Mouse (Mus musculus) forebrain, embryonic 16.5 days (tissue): Measurements from ENCODE around the gene Nlgn2. TPM values are rescaled to one million over a fixed set of nuclear protein-coding genes. Genes with fewer than 3 reads are reported as not detected.

Source experiments
- ATAC-seq: fragments of 200-750 bp; cut with Nextera tagmentation; 2 replicates; pipeline ENCODE4 v1.8.0; 2017; ENCODE audit warnings: mild to moderate bottlenecking, moderate library complexity
- H3K27ac ChIP-seq: fragments of 300-500 bp; sonication (generic); 2 replicates; pipeline ENCODE4 v1.5.1; 2014; ENCODE audit warnings: low read length, control low read depth
- H3K27me3 ChIP-seq: fragments of 300-500 bp; sonication (generic); replicated peaks from 2 replicates; pipeline ENCODE4 v1.6.1; 2014; ENCODE audit warnings: low read length; ENCODE audit not compliant: control insufficient read depth, insufficient read depth
- H3K36me3 ChIP-seq: fragments of 300-500 bp; sonication (generic); 2 replicates; pipeline ENCODE4 v1.6.1; 2014; ENCODE audit not compliant: control insufficient read depth, insufficient read depth
- H3K4me1 ChIP-seq: fragments of 300-500 bp; sonication (generic); replicated peaks from 2 replicates; pipeline ENCODE4 v1.6.1; 2014; ENCODE audit warnings: low read length; ENCODE audit not compliant: control insufficient read depth, insufficient read depth
- H3K4me2 ChIP-seq: fragments of 300-500 bp; sonication (generic); 2 replicates; pipeline ENCODE4 v1.6.1; 2014; ENCODE audit warnings: mild to moderate bottlenecking, low read length, control low read depth
- H3K4me3 ChIP-seq: fragments of 300-500 bp; sonication (generic); replicated peaks from 2 replicates; pipeline ENCODE4 v1.5.1; 2014; ENCODE audit warnings: mild to moderate bottlenecking, low read length, control low read depth
- H3K9ac ChIP-seq: fragments of 300-500 bp; sonication (generic); replicated peaks from 2 replicates; pipeline ENCODE4 v1.6.1; 2014; ENCODE audit warnings: low read depth, low read length, control low read depth
- H3K9me3 ChIP-seq: fragments of 300-500 bp; sonication (generic); 2 replicates; pipeline ENCODE4 v1.6.1; 2016; ENCODE audit warnings: low read length; ENCODE audit not compliant: control insufficient read depth
- WGBS: fragments of 180-500 bp; shearing (Covaris S2); extraction: QIAGEN DNeasy Blood & Tissue Kit; methylation state at CpG from one replicate; pipeline ENCODE4 v1.1.7; 2014; 5-methylcytosine and 5-hydroxymethylcytosine counted together
- polyA plus RNA-seq: library from polyadenylated mRNA; unstranded; fragments of >200 nt; fragmentation: Nextera tagmentation; extraction: Ambion mirVana; gene quantifications from 2 replicates; pipeline ENCODE4 v1.2.1, GENCODE M21; 2015

Nlgn2 gene
- polyA plus RNA-seq, 1 experiment from 2014 or later = 22.8 TPM

GRCm38 (mm10) chr11:69818365-69818764 lies 19.2 kb downstream of the Nlgn2 start, which contains the start of gene Spem2:
Gene Spem2 (minus strand): TSS chr11:69818465.
- no peaks in the 10 kb centered on the region for H3K36me3 ChIP-seq
- ATAC-seq = no peak

GRCm38 (mm10) chr11:69816520-69816919 lies 21.1 kb downstream of the Nlgn2 start:
- Histone ChIP-seq H3K4me1 (no peaks in the 10 kb centered on the region), H3K36me3 (no peaks in the 10 kb centered on the region), H3K4me2 (no peak overlapping the region), H3K27ac (no peak overlapping the region), H3K4me3 (no peak overlapping the region), H3K9ac (no peak overlapping the region), H3K9me3 (no peaks in the 10 kb centered on the region), H3K27me3 (no peaks in the 10 kb centered on the region)
- ATAC-seq = no peak
- 92% methylated on average over 12 of the region's 12 CpGs for WGBS

More at GRCm38 (mm10) chr11:69818365-69818764, 19.2 kb downstream of the Nlgn2 start, which contains the start of gene Spem2:
- H3K4me2 ChIP-seq = no peak within 1 kb of the TSS
- WGBS = 88% methylated on average over 2 of the region's 2 CpGs
- H3K4me1 ChIP-seq = no peaks in the 10 kb centered on the region
- no peak within 1 kb of the TSS for H3K27ac ChIP-seq
- no peak within 1 kb of the TSS for H3K4me3 ChIP-seq
- no peaks in the 10 kb centered on the region for H3K9me3 ChIP-seq
- no peak within 1 kb of the TSS for H3K9ac ChIP-seq
- H3K27me3 ChIP-seq = no peaks in the 10 kb centered on the region

- no peaks in the 10 kb centered on the region for H3K27me3 ChIP-seq
- no peak within 1 kb of the TSS for H3K4me2 ChIP-seq
- WGBS = 66% methylated on average over 10 of the region's 10 CpGs
- no peak within 1 kb of the TSS for H3K4me3 ChIP-seq
- H3K36me3 ChIP-seq = no peaks in the 10 kb centered on the region
- H3K9me3 ChIP-seq = no peaks in the 10 kb centered on the region
- no peak within 1 kb of the TSS for H3K27ac ChIP-seq
- no peaks in the 10 kb centered on the region for H3K4me1 ChIP-seq
- ATAC-seq = no peak
- no peak within 1 kb of the TSS for H3K9ac ChIP-seq
Observed at GRCm38 (mm10) chr11:69815155-69815554, 22.4 kb downstream of the Nlgn2 start, which contains the start of gene Gm39566. Gene Gm39566 (minus strand): TSS chr11:69815298.

GRCm38 (mm10) chr11:69810280-69810679 lies 27.3 kb downstream of the Nlgn2 start:
- Histone ChIP-seq H3K4me3 (no peak overlapping the region), H3K4me1 (no peaks in the 10 kb centered on the region), H3K27ac (no peak overlapping the region), H3K9ac (no peak overlapping the region), H3K9me3 (no peaks in the 10 kb centered on the region), H3K27me3 (peaks cover 6% of the 10 kb centered on the region), H3K36me3 (no peaks in the 10 kb centered on the region), H3K4me2 (no peak overlapping the region)
- no peak for ATAC-seq

- no peak overlapping the region for H3K27ac ChIP-seq
- H3K9ac ChIP-seq = no peak overlapping the region
- peaks cover 19% of the 10 kb centered on the region for H3K27me3 ChIP-seq
- H3K4me2 ChIP-seq = no peak overlapping the region
- peaks cover 24% of the 10 kb centered on the region for H3K4me1 ChIP-seq
- no peak overlapping the region for H3K4me3 ChIP-seq
- 85% methylated on average over 2 of the region's 2 CpGs for WGBS
- ATAC-seq = no peak
- no peaks in the 10 kb centered on the region for H3K36me3 ChIP-seq
- no peaks in the 10 kb centered on the region for H3K9me3 ChIP-seq
Observed at GRCm38 (mm10) chr11:69807641-69808040, 29.9 kb downstream of the Nlgn2 start.

- Histone ChIP-seq H3K27ac (no peak overlapping the region), H3K9ac (no peak overlapping the region), H3K4me3 (no peak overlapping the region), H3K4me1 (peaks cover 36% of the 10 kb centered on the region), H3K36me3 (no peaks in the 10 kb centered on the region), H3K27me3 (peaks cover 19% of the 10 kb centered on the region), H3K4me2 (no peak overlapping the region), H3K9me3 (no peaks in the 10 kb centered on the region)
- no peak for ATAC-seq
- 81% methylated on average over 4 of the region's 4 CpGs for WGBS
Observed at GRCm38 (mm10) chr11:69806378-69806777, 31.2 kb downstream of the Nlgn2 start.

- H3K36me3 ChIP-seq = no peaks in the 10 kb centered on the region
- no peak within 1 kb of the TSS for H3K9ac ChIP-seq
- H3K27ac ChIP-seq = no peak within 1 kb of the TSS
- H3K4me3 ChIP-seq = no peak within 1 kb of the TSS
- H3K9me3 ChIP-seq = no peaks in the 10 kb centered on the region
- no peak for ATAC-seq
- peaks cover 19% of the 10 kb centered on the region for H3K27me3 ChIP-seq
- H3K4me1 ChIP-seq = peaks cover 39% of the 10 kb centered on the region
- H3K4me2 ChIP-seq = peak within 1 kb of the TSS; percentile 83
- WGBS = 7% methylated on average over 29 of the region's 29 CpGs
Observed at GRCm38 (mm10) chr11:69804972-69805909, 32.3 kb downstream of the Nlgn2 start, which contains the start of gene Tmem102. Gene Tmem102 (minus strand): TSS chr11:69805624.

GRCm38 (mm10) chr11:69804652-69804940 lies 33.0 kb downstream of the Nlgn2 start:
- H3K27me3 ChIP-seq = peaks cover 19% of the 10 kb centered on the region
- peaks cover 42% of the 10 kb centered on the region for H3K4me1 ChIP-seq
- H3K4me2 ChIP-seq = peak overlapping the region; percentile 83
- H3K9ac ChIP-seq = no peak overlapping the region
- no peak overlapping the region for H3K27ac ChIP-seq
- H3K4me3 ChIP-seq = no peak overlapping the region
- no peaks in the 10 kb centered on the region for H3K36me3 ChIP-seq
- no peak for ATAC-seq
- H3K9me3 ChIP-seq = no peaks in the 10 kb centered on the region
- WGBS = 7% methylated on average over 12 of the region's 12 CpGs

- Histone ChIP-seq H3K36me3 (no peaks in the 10 kb centered on the region), H3K4me1 (peaks cover 48% of the 10 kb centered on the region), H3K9me3 (no peaks in the 10 kb centered on the region), H3K27ac (no peak overlapping the region), H3K27me3 (peaks cover 19% of the 10 kb centered on the region), H3K9ac (peak overlapping the region; percentile 74), H3K4me3 (peak overlapping the region; percentile 76), H3K4me2 (peak overlapping the region; percentile 83)
- ATAC-seq = peak; percentile 37
- 1% methylated on average over 60 of the region's 60 CpGs for WGBS
Observed at GRCm38 (mm10) chr11:69803786-69804651, 33.6 kb downstream of the Nlgn2 start.
